Mouse (Mus musculus): ENCODE data around the gene Camkk2. TPM values are rescaled to one million over a fixed set of nuclear protein-coding genes. Genes with fewer than 3 reads are reported as not detected.

Camkk2 gene
- polyA plus RNA-seq, 1 experiment: not detected

DNA sequence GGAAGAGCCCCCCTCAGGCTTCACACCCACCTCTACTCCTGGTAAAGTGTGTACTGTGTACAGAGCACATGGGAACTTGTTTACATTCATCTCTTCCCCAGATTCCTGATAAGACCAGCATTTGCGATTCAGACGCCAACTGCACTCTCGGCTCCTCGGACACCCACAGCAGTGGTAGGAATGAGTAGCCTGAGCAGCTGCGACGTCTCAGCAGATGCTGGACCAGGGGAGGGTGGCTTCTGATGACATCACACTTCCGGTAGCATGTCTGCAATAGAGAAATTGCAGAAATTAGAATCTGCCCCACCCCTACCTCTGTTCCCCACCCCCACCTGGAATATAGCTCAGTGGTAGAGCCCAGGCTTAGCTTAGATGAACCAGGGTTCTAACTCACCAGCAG is 60.8 kb downstream of the Camkk2 start:
- WGBS: 80% methylated on average over 7 of the region's 7 CpGs
- TF ChIP-seq CTCF (IDR thresholded peaks at IDR 0.05; ENCODE audit: insufficient read depth, low read depth, low read length): no peak
- no peak for TF ChIP-seq POLR2A (IDR thresholded peaks at IDR 0.05; ENCODE audit: insufficient read depth, low read depth, low read length)
- Histone ChIP-seq H3K4me1 (ENCODE audit: control insufficient read depth, insufficient read depth, low read length) (no peaks in the 10 kb centered on the region), H3K4me3 (ENCODE audit: insufficient read depth, low read depth, low read length) (no peak overlapping the region), H3K27ac (ENCODE audit: insufficient read depth, low read depth, low read length) (no peak overlapping the region)

DNA sequence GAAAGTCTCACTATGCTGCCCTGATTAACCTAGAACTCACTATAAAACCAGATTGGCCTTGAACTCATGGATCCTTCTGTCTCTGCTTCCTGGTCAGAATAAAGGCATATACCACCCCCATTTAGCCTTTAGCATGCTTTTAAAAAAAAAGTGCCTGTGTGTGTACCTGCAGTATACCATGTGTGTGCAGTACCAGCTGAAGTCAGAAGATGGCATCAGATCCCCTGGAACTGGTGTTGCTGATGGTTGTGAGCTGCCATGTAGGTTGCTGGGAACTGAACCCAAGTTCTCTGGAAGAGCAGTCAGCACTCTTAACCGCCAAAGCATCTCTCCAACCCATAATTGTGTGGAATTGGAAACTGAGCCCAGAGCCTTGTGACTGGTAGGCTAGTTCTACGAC is 62.4 kb downstream of the Camkk2 start:
- WGBS: 100% methylated on average over 2 of the region's 2 CpGs
- TF ChIP-seq POLR2A (IDR thresholded peaks at IDR 0.05; ENCODE audit: insufficient read depth, low read depth, low read length) (no peak), CTCF (IDR thresholded peaks at IDR 0.05; ENCODE audit: insufficient read depth, low read depth, low read length) (no peak)
- Histone ChIP-seq H3K4me3 (ENCODE audit: insufficient read depth, low read depth, low read length) (no peak overlapping the region), H3K27ac (ENCODE audit: insufficient read depth, low read depth, low read length) (no peak overlapping the region), H3K4me1 (ENCODE audit: control insufficient read depth, insufficient read depth, low read length) (no peaks in the 10 kb centered on the region)

DNA sequence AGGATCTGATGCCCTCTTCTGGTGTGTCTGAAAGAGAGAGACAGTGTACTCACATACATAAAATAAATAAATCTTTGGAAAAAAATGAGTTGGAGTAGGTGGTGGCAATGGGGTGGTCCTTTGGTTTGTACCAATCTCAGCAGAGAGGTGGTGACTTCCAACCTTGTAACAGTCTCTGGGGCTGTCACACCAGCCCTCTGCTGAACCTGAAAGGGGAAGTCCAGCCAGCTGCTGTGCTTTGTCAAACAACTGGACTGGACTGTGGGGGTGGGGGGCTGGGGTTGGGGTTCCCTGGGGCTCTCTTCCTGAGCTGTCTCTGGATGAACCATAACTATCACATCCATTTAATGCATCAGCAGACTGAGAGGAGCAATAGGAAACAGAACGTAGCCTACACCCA is 63.5 kb downstream of the Camkk2 start:
- no peak overlapping the region for H3K27ac ChIP-seq (ENCODE audit: insufficient read depth, low read depth, low read length)
- H3K4me1 ChIP-seq (ENCODE audit: control insufficient read depth, insufficient read depth, low read length): no peaks in the 10 kb centered on the region
- TF ChIP-seq POLR2A (IDR thresholded peaks at IDR 0.05; ENCODE audit: insufficient read depth, low read depth, low read length) (no peak), CTCF (IDR thresholded peaks at IDR 0.05; ENCODE audit: insufficient read depth, low read depth, low read length) (no peak)
- WGBS: 50% methylated on average over 1 of the region's 1 CpGs
- H3K4me3 ChIP-seq (ENCODE audit: insufficient read depth, low read depth, low read length): no peak overlapping the region

- 0 out of 2 replicates have a peak, but pooled peaks cover 2% of the 10 kb centered on the region for H3K4me1 ChIP-seq (ENCODE audit: control insufficient read depth, insufficient read depth, low read length)
- 84% methylated on average over 6 of the region's 6 CpGs for WGBS
- TF ChIP-seq POLR2A (IDR thresholded peaks at IDR 0.05; ENCODE audit: insufficient read depth, low read depth, low read length) (no peak), CTCF (IDR thresholded peaks at IDR 0.05; ENCODE audit: insufficient read depth, low read depth, low read length) (no peak)
- H3K4me3 ChIP-seq (ENCODE audit: insufficient read depth, low read depth, low read length): no peak overlapping the region
- no peak overlapping the region for H3K27ac ChIP-seq (ENCODE audit: insufficient read depth, low read depth, low read length)
Observed at GRCm38 (mm10) chr5:122708819-122709218, 70.4 kb downstream of the Camkk2 start.

DNA sequence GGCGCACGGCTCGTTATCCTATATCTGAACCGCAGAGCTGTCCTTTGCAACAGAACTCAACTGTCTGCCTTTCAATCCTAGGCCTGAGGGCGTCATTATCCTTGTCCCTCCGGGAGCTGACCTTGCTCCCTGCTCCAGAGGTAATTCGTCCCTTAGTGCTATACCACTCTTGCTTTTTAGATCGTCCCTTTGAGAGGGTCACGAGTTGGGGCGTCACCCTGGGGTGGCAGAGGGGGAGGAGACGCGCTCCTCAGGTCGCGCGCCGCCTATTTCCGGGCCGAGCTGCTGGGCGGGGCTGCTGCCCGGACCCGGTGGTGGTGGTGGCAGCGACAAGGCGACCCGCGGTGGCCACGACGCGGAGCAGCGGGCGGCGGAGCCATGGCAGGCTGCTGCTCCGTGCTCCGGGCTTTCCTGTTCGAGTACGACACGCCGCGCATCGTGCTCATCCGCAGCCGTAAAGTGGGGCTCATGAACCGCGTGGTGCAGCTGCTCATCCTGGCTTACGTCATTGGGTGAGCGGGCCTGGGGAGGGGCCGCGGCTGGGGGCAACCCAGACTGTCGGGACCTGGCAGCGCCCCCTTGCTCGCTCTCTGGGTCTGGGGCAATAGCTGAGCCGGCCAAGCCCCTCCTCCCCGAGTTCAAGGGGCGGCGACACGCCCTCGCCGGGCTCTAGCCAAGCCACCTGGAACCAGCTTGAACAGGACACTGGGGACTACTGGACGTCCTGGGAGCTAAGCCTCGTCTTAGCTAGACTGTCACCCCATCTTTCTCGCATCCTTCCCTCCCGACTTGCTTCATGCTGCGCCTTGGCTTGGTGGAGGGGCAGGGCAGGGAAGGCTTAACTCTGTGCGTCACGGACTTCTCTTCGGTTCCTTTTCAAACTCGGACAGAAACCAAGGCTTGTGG is 71.7 kb downstream of the Camkk2 start, which contains the start of gene P2rx4:
P2rx4 (plus strand) TSS at position 269 of the 906 bp plus-strand sequence.
- Histone ChIP-seq H3K4me1 (ENCODE audit: control insufficient read depth, insufficient read depth, low read length) (0 out of 2 replicates have a peak, but pooled peaks cover 2% of the 10 kb centered on the region), H3K27ac (ENCODE audit: insufficient read depth, low read depth, low read length) (peak within 1 kb of the TSS; percentile 78), H3K4me3 (ENCODE audit: insufficient read depth, low read depth, low read length) (peak within 1 kb of the TSS; percentile 80)
- under 1% methylated on average over 66 of the region's 66 CpGs for WGBS
- TF ChIP-seq CTCF (IDR thresholded peaks at IDR 0.05; ENCODE audit: insufficient read depth, low read depth, low read length) (no peak), POLR2A (IDR thresholded peaks at IDR 0.05; ENCODE audit: insufficient read depth, low read depth, low read length) (peak; percentile 69)

DNA sequence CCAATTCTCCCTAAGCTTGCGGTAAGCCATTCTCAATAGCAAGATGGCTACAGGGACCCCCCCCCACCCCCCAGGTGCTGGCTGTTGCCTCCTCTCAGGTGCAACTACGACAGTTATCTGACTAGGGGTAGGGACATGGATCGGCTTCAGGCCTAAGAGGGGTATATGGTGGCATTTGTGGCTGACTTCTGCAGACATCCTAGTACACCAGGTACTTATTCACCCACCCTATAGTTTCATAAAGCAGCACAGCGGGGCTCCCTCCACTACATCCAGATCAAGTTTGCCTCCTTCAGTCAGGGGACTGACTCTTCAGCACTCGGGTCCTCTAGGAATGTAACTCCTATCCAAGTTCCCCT is 72.3 kb downstream of the Camkk2 start:
- TF ChIP-seq CTCF (IDR thresholded peaks at IDR 0.05; ENCODE audit: insufficient read depth, low read depth, low read length) (no peak), POLR2A (IDR thresholded peaks at IDR 0.05; ENCODE audit: insufficient read depth, low read depth, low read length) (no peak)
- Histone ChIP-seq H3K4me3 (ENCODE audit: insufficient read depth, low read depth, low read length) (peak overlapping the region; percentile 80), H3K4me1 (ENCODE audit: control insufficient read depth, insufficient read depth, low read length) (0 out of 2 replicates have a peak, but pooled peaks cover 2% of the 10 kb centered on the region), H3K27ac (ENCODE audit: insufficient read depth, low read depth, low read length) (peak overlapping the region; percentile 78)
- 34% methylated on average over 5 of the region's 5 CpGs for WGBS

DNA sequence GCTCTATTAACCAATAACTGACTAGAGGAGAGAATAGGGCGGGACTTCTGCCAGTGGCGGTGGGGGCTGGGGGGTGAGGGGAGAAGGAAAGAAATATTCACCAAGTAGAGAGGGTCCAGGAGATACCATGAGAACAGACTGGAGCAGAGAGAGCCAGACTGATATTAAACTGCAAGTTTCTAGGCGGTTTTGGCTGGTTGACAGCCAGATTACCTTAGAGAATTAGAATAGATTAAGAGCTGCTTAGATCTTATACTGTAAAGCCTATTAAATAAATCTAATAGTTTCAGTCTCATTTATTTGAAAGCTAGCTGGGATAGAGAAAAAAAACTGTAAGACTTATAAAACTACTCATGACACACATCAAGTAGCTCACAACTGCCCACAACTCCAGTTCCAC is 74.0 kb downstream of the Camkk2 start:
- Histone ChIP-seq H3K4me1 (ENCODE audit: control insufficient read depth, insufficient read depth, low read length) (0 out of 2 replicates have a peak, but pooled peaks cover 2% of the 10 kb centered on the region), H3K27ac (ENCODE audit: insufficient read depth, low read depth, low read length) (no peak overlapping the region), H3K4me3 (ENCODE audit: insufficient read depth, low read depth, low read length) (no peak overlapping the region)
- TF ChIP-seq CTCF (IDR thresholded peaks at IDR 0.05; ENCODE audit: insufficient read depth, low read depth, low read length) (no peak), POLR2A (IDR thresholded peaks at IDR 0.05; ENCODE audit: insufficient read depth, low read depth, low read length) (no peak)
- WGBS: 88% methylated on average over 3 of the region's 3 CpGs

DNA sequence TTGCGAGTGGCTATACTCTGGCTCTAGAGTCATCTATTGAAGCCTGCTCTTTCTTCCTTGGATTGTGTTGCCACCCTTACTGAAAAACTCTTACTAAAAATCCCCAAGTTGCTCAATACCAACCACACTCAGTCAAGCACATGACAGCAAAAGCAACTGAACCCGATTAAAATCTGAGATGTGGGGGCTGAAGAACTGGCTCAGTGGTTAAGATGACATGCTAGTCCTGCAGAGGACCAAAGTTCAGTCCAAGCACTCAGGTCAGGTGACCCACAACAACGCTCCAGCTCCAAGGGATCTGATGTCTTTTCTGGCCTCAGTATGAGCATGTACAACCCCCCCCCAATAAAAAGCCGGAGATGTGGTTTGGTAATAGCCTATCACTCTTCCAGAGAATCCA is 74.6 kb downstream of the Camkk2 start:
- 0 out of 2 replicates have a peak, but pooled peaks cover 2% of the 10 kb centered on the region for H3K4me1 ChIP-seq (ENCODE audit: control insufficient read depth, insufficient read depth, low read length)
- TF ChIP-seq POLR2A (IDR thresholded peaks at IDR 0.05; ENCODE audit: insufficient read depth, low read depth, low read length) (no peak), CTCF (IDR thresholded peaks at IDR 0.05; ENCODE audit: insufficient read depth, low read depth, low read length) (no peak)
- 90% methylated on average over 4 of the region's 4 CpGs for WGBS
- H3K4me3 ChIP-seq (ENCODE audit: insufficient read depth, low read depth, low read length): no peak overlapping the region
- no peak overlapping the region for H3K27ac ChIP-seq (ENCODE audit: insufficient read depth, low read depth, low read length)

- WGBS: 91% methylated on average over 2 of the region's 2 CpGs
- 0 out of 2 replicates have a peak, but pooled peaks cover 2% of the 10 kb centered on the region for H3K4me1 ChIP-seq (ENCODE audit: control insufficient read depth, insufficient read depth, low read length)
Observed at GRCm38 (mm10) chr5:122703574-122703973, 75.6 kb downstream of the Camkk2 start.

More at GRCm38 (mm10) chr5:122703574-122703973, 75.6 kb downstream of the Camkk2 start:
- TF ChIP-seq CTCF (IDR thresholded peaks at IDR 0.05; ENCODE audit: insufficient read depth, low read depth, low read length) (no peak), POLR2A (IDR thresholded peaks at IDR 0.05; ENCODE audit: insufficient read depth, low read depth, low read length) (no peak)
- H3K4me3 ChIP-seq (ENCODE audit: insufficient read depth, low read depth, low read length): no peak overlapping the region
- no peak overlapping the region for H3K27ac ChIP-seq (ENCODE audit: insufficient read depth, low read depth, low read length)

Data from olfactory bulb, adult 2 months (tissue).